Mouse (Mus musculus) heart, embryonic 16.5 days (tissue): Measurements from ENCODE around the gene Zscan4-ps2. TPM values are rescaled to one million over a fixed set of nuclear protein-coding genes. Genes with fewer than 3 reads are reported as not detected.
"Not testable (repeated sequence)": the region's sequence is repeated elsewhere in the genome, so short reads cannot be mapped to it uniquely, and the experiment has no call there.

Source experiments
- ATAC-seq: fragments of 200-750 bp; cut with Nextera tagmentation; replicated peaks from 2 replicates; pipeline ENCODE4 v1.8.0; 2017; ENCODE audit warnings: moderate number of reproducible peaks; ENCODE audit not compliant: insufficient read depth, low FRiP score; ENCODE audit errors: extremely low read depth
- H3K27ac ChIP-seq: fragments of 300-500 bp; sonication (generic); 2 replicates; pipeline ENCODE4 v1.5.1; 2014; ENCODE audit warnings: mild to moderate bottlenecking, low read length, control low read depth, moderate library complexity
- H3K27me3 ChIP-seq: fragments of 300-500 bp; sonication (generic); 2 replicates; pipeline ENCODE4 v1.6.1; 2014; ENCODE audit warnings: low read length, mixed read lengths; ENCODE audit not compliant: control insufficient read depth, insufficient read depth
- H3K36me3 ChIP-seq: fragments of 300-500 bp; sonication (generic); 2 replicates; pipeline ENCODE4 v1.6.1; 2014; ENCODE audit not compliant: control insufficient read depth, insufficient read depth
- H3K4me1 ChIP-seq: fragments of 300-500 bp; sonication (generic); 2 replicates; pipeline ENCODE4 v1.6.1; 2014; ENCODE audit warnings: low read length, mixed read lengths; ENCODE audit not compliant: control insufficient read depth, insufficient read depth
- H3K4me2 ChIP-seq: fragments of 300-500 bp; sonication (generic); 2 replicates; pipeline ENCODE4 v1.6.1; 2014; ENCODE audit warnings: low read depth, mild to moderate bottlenecking, control low read depth, low read length
- H3K4me3 ChIP-seq: fragments of 300-500 bp; sonication (generic); 2 replicates; pipeline ENCODE4 v1.5.1; 2014; ENCODE audit warnings: mild to moderate bottlenecking, control low read depth, low read length
- H3K9ac ChIP-seq: fragments of 300-500 bp; sonication (generic); 2 replicates; pipeline ENCODE4 v1.6.1; 2014; ENCODE audit warnings: low read length, control low read depth
- H3K9me3 ChIP-seq: fragments of 300-500 bp; sonication (generic); replicated peaks from 2 replicates; pipeline ENCODE4 v1.6.1; 2016; ENCODE audit warnings: low read length; ENCODE audit not compliant: control insufficient read depth
- WGBS: fragments of 180-500 bp; shearing (Covaris S2); extraction: QIAGEN DNeasy Blood & Tissue Kit; methylation state at CpG from one replicate; pipeline ENCODE4 v1.1.7; 2014; 5-methylcytosine and 5-hydroxymethylcytosine counted together
- polyA plus RNA-seq: library from polyadenylated mRNA; unstranded; fragments of >200 nt; fragmentation: Nextera tagmentation; extraction: Ambion mirVana; gene quantifications from 2 replicates; pipeline ENCODE4 v1.2.1, GENCODE M21; 2015

Gene Zscan4-ps2
- polyA plus RNA-seq = not detected in 2 replicates

DNA sequence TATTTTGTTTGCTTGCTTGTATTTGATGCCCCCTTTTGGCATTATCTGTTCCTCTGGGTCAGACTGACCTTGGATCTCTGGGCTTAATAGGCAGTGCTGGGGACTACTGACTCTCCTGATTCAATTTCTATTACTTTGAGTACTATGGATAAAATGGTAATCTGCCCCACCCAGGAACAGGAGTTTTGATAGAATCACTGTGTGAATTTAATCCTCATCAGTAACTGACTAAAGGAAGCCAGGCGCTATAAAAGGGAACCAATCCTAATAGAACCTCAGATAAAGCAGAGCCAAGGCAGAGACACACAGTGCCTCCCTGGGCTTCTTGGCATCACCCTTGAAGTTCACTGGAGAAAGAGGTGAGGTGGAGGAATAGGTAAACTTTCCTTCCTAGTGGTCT lies at the start of gene Zscan4-ps2:
Gene Zscan4-ps2, plus strand, starts transcription at position 301 of the 400 bp plus-strand sequence.
- WGBS = 86% methylated on average over 1 of the region's 1 CpGs
- not testable (repeated sequence) for H3K4me3 ChIP-seq, H3K36me3 ChIP-seq

More for the DNA sequence above, at the start of gene Zscan4-ps2:
- H3K9me3 ChIP-seq, H3K27ac ChIP-seq, H3K27me3 ChIP-seq, H3K4me1 ChIP-seq, H3K9ac ChIP-seq, ATAC-seq, H3K4me2 ChIP-seq: not testable (repeated sequence)

Other genes starting within 250 kb of the Zscan4-ps2 start
- gene Zscan4e, start 203.6 kb upstream of the Zscan4-ps2 start, polyA plus RNA-seq = not detected in 2 replicates
- not detected in 2 replicates for gene Zscan4f, start 116.4 kb upstream of the Zscan4-ps2 start, polyA plus RNA-seq
- gene Zscan4-ps3, start 95.0 kb downstream of the Zscan4-ps2 start, polyA plus RNA-seq = not detected in 2 replicates
- not detected in 2 replicates for gene Vmn1r72, start 165.8 kb downstream of the Zscan4-ps2 start, polyA plus RNA-seq
- gene Vmn1r73, start 216.0 kb downstream of the Zscan4-ps2 start, polyA plus RNA-seq = not detected in 2 replicates